ENCODE assay signal across 14 mouse cellular contexts in the genomic region with DNA sequence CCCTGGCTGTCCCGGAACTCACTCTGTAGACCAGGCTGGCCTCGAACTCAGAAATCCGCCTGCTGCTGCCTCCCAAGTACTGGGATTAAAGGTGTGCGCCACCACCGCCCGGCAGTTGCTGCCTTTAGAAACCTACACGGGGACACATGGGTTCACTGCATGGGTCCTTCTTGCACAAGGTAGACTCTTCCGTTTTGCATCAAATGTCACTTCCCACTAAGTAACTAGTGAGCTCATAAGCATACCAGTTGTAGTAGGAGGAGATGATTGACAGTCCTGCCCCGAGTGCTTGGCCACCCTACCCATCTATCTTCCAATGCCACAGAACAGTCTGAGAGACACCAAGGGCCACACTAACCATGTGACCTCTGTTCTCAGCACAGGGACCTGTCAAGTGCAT. TPM values are rescaled to one million over a fixed set of nuclear protein-coding genes. Genes with fewer than 3 reads are reported as not detected.
"Had no signal": no experiment of that assay in that cellular context is flagged by ENCODE, and none has a peak within 500 bp of the region (broad histone marks: within the 10 kb centered on the region; RNA-seq: fewer than 3 reads in every experiment).

No protein-coding gene starts in this region.

- H3K4me1 ChIP-seq: midbrain, embryonic 15.5 days; neural tube, embryonic 13.5 days had no signal

- H3K4me2 ChIP-seq: lung, embryonic 15.5 days; midbrain, embryonic 15.5 days; neural tube, embryonic 13.5 days had no signal

- H3K27ac ChIP-seq: left cerebral cortex, adult 2 months; lung, embryonic 15.5 days; macrophage; midbrain, embryonic 10.5 days; midbrain, embryonic 15.5 days; neural tube, embryonic 13.5 days had no signal

- H3K9ac ChIP-seq: lung, embryonic 15.5 days; midbrain, embryonic 15.5 days; neural tube, embryonic 13.5 days had no signal

- H3K27me3 ChIP-seq: lung, embryonic 15.5 days; midbrain, embryonic 15.5 days; neural tube, embryonic 13.5 days had no signal

- ATAC-seq: midbrain, embryonic 15.5 days had no signal

- H3K36me3 ChIP-seq: lung, embryonic 15.5 days; midbrain, embryonic 10.5 days; midbrain, embryonic 15.5 days; neural tube, embryonic 13.5 days had no signal

- H3K4me3 ChIP-seq: left cerebral cortex, adult 2 months; lung, embryonic 15.5 days; midbrain, embryonic 10.5 days; midbrain, embryonic 15.5 days; neural tube, embryonic 13.5 days had no signal

- DNase-seq: kidney, adult 11 months; kidney, adult 9 months; kidney, postnatal 10 days; lung, postnatal 14 days; retina, postnatal 1 day; right cerebral cortex, postnatal 14 days; thymus, postnatal 4 days had no signal

- H3K9me3 ChIP-seq: lung, embryonic 15.5 days; midbrain, embryonic 10.5 days; midbrain, embryonic 15.5 days; neural tube, embryonic 13.5 days had no signal

RNA-seq across cellular contexts. Expression of a gene that starts 29.2 kb away (rescaled TPM):
- total RNA-seq: monocyte, adult 5-6 weeks had no signal
- polyA plus RNA-seq: macrophage had no signal

RNA-seq across cellular contexts. Expression of a gene that starts 53.6 kb away (rescaled TPM):
- total RNA-seq: monocyte, adult 5-6 weeks had no signal
